Mouse (Mus musculus): ENCODE results near the gene 9230104L09Rik.

GRCm38 (mm10) chr2:148896219-148896618 lies 31.4 kb upstream of the 9230104L09Rik start:
- TF ChIP-seq CTCF (IDR thresholded peaks at IDR 0.05) (no peak), EP300 (IDR thresholded peaks at IDR 0.05) (no peak)
